Mouse (Mus musculus) lung, postnatal 0 days (tissue): ENCODE measurements at regions not wholly inside any gene's neighbourhood (a gene's known extent, or its start where the extent isn't known, plus 50 kb on each side); places are given as distances from the start of the nearest gene placed in this dataset.
"Not testable (repeated sequence)": the region's sequence is repeated elsewhere in the genome, so short reads cannot be mapped to it uniquely, and the experiment has no call there.

ENCODE experiments used
- ATAC-seq: fragments of 200-750 bp; cut with Nextera tagmentation; 2 replicates; pipeline ENCODE4 v1.8.0; 2017; ENCODE audit warnings: moderate library complexity
- DNase-seq: peaks from one replicate; pipeline ENCODE4 v3.0.0-alpha.2; 2016; ENCODE audit warnings: low spot score
- H3K27ac ChIP-seq: fragments of 300-500 bp; sonication (generic); 2 replicates; pipeline ENCODE4 v1.5.1; 2014; ENCODE audit warnings: antibody characterized with exemption, mild to moderate bottlenecking, low read length, mixed read lengths
- H3K27me3 ChIP-seq: fragments of 300-500 bp; sonication (generic); replicated peaks from 2 replicates; pipeline ENCODE4 v1.6.1; 2014; ENCODE audit warnings: low read length, mixed read lengths; ENCODE audit not compliant: insufficient read depth
- H3K36me3 ChIP-seq: fragments of 300-500 bp; sonication (generic); 2 replicates; pipeline ENCODE4 v1.6.1; 2014; ENCODE audit warnings: low read length, mixed read lengths; ENCODE audit not compliant: insufficient read depth
- H3K4me1 ChIP-seq: fragments of 300-500 bp; sonication (generic); 2 replicates; pipeline ENCODE4 v1.6.1; 2014; ENCODE audit warnings: antibody characterized with exemption, low read depth, low read length, mixed read lengths; ENCODE audit not compliant: insufficient read depth
- H3K4me2 ChIP-seq: fragments of 300-500 bp; sonication (generic); replicated peaks from 2 replicates; pipeline ENCODE4 v1.6.1; 2014; ENCODE audit warnings: low read depth, mild to moderate bottlenecking, low read length, moderate library complexity, mixed read lengths
- H3K4me3 ChIP-seq: fragments of 300-500 bp; sonication (generic); 2 replicates; pipeline ENCODE4 v1.5.1; 2014; ENCODE audit warnings: low read depth, low read length
- H3K9ac ChIP-seq: fragments of 300-500 bp; sonication (generic); replicated peaks from 2 replicates; pipeline ENCODE4 v1.6.1; 2014; ENCODE audit warnings: low read depth, mild to moderate bottlenecking
- H3K9me3 ChIP-seq: fragments of 300-500 bp; sonication (generic); 2 replicates; pipeline ENCODE4 v1.6.1; 2016; ENCODE audit warnings: low read length, mixed read lengths
- CTCF ChIP-seq: IDR thresholded peaks from 2 replicates; pipeline ENCODE4 v1.5.1; 2016; ENCODE audit warnings: antibody characterized with exemption, mild to moderate bottlenecking
- EP300 ChIP-seq: IDR thresholded peaks from 2 replicates; pipeline ENCODE4 v1.6.1; 2016; ENCODE audit warnings: antibody characterized with exemption, mild to moderate bottlenecking, control low read depth
- WGBS: fragments of 180-500 bp; shearing (Covaris S2); extraction: QIAGEN DNeasy Blood & Tissue Kit; methylation state at CpG from one replicate; pipeline ENCODE4 v1.1.7; 2014; 5-methylcytosine and 5-hydroxymethylcytosine counted together

- Histone ChIP-seq H3K9ac (no peak overlapping the region), H3K9me3 (no peaks in the 10 kb centered on the region), H3K27ac (no peak overlapping the region), H3K27me3 (no peaks in the 10 kb centered on the region), H3K36me3 (no peaks in the 10 kb centered on the region), H3K4me1 (no peaks in the 10 kb centered on the region), H3K4me3 (no peak overlapping the region), H3K4me2 (no peak overlapping the region)
- DNase-seq (no peak), ATAC-seq (no peak)
- TF ChIP-seq CTCF, result no peak
- TF ChIP-seq EP300, result no peak
- 78% methylated on average over 1 of the region's 1 CpGs for WGBS
Observed at GRCm38 (mm10) chr6:22671524-22671923, 203.8 kb upstream of the Ptprz1 start.

GRCm38 (mm10) chr6:22668190-22668975 is 206.9 kb upstream of the Ptprz1 start:
- Histone ChIP-seq H3K4me1 (no peaks in the 10 kb centered on the region), H3K9me3 (no peaks in the 10 kb centered on the region), H3K4me2 (no peak overlapping the region), H3K4me3 (no peak overlapping the region), H3K36me3 (no peaks in the 10 kb centered on the region), H3K9ac (no peak overlapping the region), H3K27ac (no peak overlapping the region), H3K27me3 (no peaks in the 10 kb centered on the region)
- ATAC-seq (no peak), DNase-seq (no peak)
- TF ChIP-seq EP300 (no peak), CTCF (no peak)
- WGBS, result 72% methylated on average over 7 of the region's 7 CpGs

GRCm38 (mm10) chr6:22657401-22657800 is 217.9 kb upstream of the Ptprz1 start:
- 94% methylated on average over 14 of the region's 15 CpGs for WGBS
- H3K27ac ChIP-seq, H3K9me3 ChIP-seq, H3K4me3 ChIP-seq, DNase-seq, H3K9ac ChIP-seq, H3K27me3 ChIP-seq, H3K4me1 ChIP-seq, H3K36me3 ChIP-seq, H3K4me2 ChIP-seq, ATAC-seq: not testable (repeated sequence)

- no peaks in the 10 kb centered on the region for H3K4me1 ChIP-seq
- H3K4me2 ChIP-seq, result no peak overlapping the region
- no peaks in the 10 kb centered on the region for H3K9me3 ChIP-seq
- no peaks in the 10 kb centered on the region for H3K27me3 ChIP-seq
- no peaks in the 10 kb centered on the region for H3K36me3 ChIP-seq
- TF ChIP-seq EP300 (no peak), CTCF (no peak)
- ATAC-seq (no peak), DNase-seq (no peak)
- no peak overlapping the region for H3K27ac ChIP-seq
- H3K9ac ChIP-seq, result no peak overlapping the region
- H3K4me3 ChIP-seq, result no peak overlapping the region
Observed at GRCm38 (mm10) chr6:22640100-22640499, 235.2 kb upstream of the Ptprz1 start.

- WGBS, result 85% methylated on average over 3 of the region's 3 CpGs
- DNase-seq (no peak), ATAC-seq (no peak)
- Histone ChIP-seq H3K9ac (no peak overlapping the region), H3K27me3 (no peaks in the 10 kb centered on the region), H3K4me3 (no peak overlapping the region), H3K36me3 (no peaks in the 10 kb centered on the region), H3K27ac (no peak overlapping the region), H3K4me2 (no peak overlapping the region), H3K9me3 (no peaks in the 10 kb centered on the region), H3K4me1 (no peaks in the 10 kb centered on the region)
- TF ChIP-seq EP300, result no peak
- TF ChIP-seq CTCF, result no peak
Observed at GRCm38 (mm10) chr6:22635141-22635540, 240.2 kb upstream of the Ptprz1 start.

GRCm38 (mm10) chr6:22634740-22635139 is 240.6 kb upstream of the Ptprz1 start:
- no peak overlapping the region for H3K4me2 ChIP-seq
- no peaks in the 10 kb centered on the region for H3K36me3 ChIP-seq
- DNase-seq, result no peak
- H3K4me3 ChIP-seq, result no peak overlapping the region
- WGBS, result 69% methylated on average over 5 of the region's 5 CpGs
- TF ChIP-seq CTCF (no peak), EP300 (no peak)
- no peak overlapping the region for H3K27ac ChIP-seq
- no peaks in the 10 kb centered on the region for H3K4me1 ChIP-seq
- ATAC-seq, result no peak
- H3K27me3 ChIP-seq, result no peaks in the 10 kb centered on the region
- no peak overlapping the region for H3K9ac ChIP-seq
- H3K9me3 ChIP-seq, result no peaks in the 10 kb centered on the region

- Histone ChIP-seq H3K4me2 (no peak overlapping the region), H3K9me3 (no peaks in the 10 kb centered on the region), H3K36me3 (no peaks in the 10 kb centered on the region), H3K4me1 (no peaks in the 10 kb centered on the region), H3K27me3 (no peaks in the 10 kb centered on the region), H3K27ac (no peak overlapping the region), H3K4me3 (no peak overlapping the region), H3K9ac (no peak overlapping the region)
- DNase-seq (no peak), ATAC-seq (no peak)
- no peak for TF ChIP-seq EP300
- no peak for TF ChIP-seq CTCF
- WGBS, result 63% methylated on average over 5 of the region's 5 CpGs
Observed at GRCm38 (mm10) chr6:22591592-22591991, 235.5 kb upstream of the Fam3c start.
